In the genomic region with DNA sequence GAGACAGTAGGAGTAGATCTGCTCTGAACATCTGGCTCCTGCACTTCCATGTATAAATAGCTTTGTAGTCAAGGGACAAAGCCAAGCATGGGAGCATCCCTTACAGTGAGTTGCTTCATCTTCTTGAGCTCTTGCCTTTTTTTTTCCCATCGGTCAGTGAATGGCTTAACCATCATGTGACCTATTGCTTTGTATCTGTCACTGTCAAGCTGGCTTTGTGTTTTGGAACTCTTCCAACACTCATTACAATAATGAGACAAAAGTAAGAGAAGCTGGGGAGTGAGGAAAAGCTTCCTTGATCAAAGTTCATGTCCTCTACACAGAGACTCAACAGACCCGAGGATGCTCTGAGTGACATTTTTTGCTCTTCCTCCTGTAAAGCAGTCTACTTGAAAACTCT, we compare ENCODE assay signal across 18 mouse cellular contexts.
"Had no signal": no experiment of that assay in that cellular context is flagged by ENCODE, and none has a peak within 500 bp of the region (broad histone marks: within the 10 kb centered on the region; RNA-seq: fewer than 3 reads in every experiment).

No protein-coding gene starts in this region.

- H3K4me3 ChIP-seq: layer of hippocampus, adult 2 months; limb, embryonic 10.5 days; limb, embryonic 13.5 days; liver, embryonic 12.5 days; liver, embryonic 15.5 days; myocyte; neural tube, embryonic 13.5 days; stomach, embryonic 15.5 days had no signal

- ATAC-seq: intestine, postnatal 0 days; liver, embryonic 12.5 days had no signal

- H3K27ac ChIP-seq: kidney, postnatal 0 days; limb, embryonic 10.5 days; limb, embryonic 13.5 days; liver, embryonic 12.5 days; liver, embryonic 15.5 days; neural tube, embryonic 13.5 days; stomach, embryonic 15.5 days had no signal

- H3K4me1 ChIP-seq: limb, embryonic 10.5 days; liver, embryonic 12.5 days; liver, embryonic 15.5 days; neural tube, embryonic 13.5 days; stomach, embryonic 15.5 days had no signal

- H3K27me3 ChIP-seq: limb, embryonic 13.5 days; liver, embryonic 12.5 days; liver, embryonic 15.5 days; neural tube, embryonic 13.5 days; stomach, embryonic 15.5 days had no signal

- H3K36me3 ChIP-seq: limb, embryonic 10.5 days; limb, embryonic 13.5 days; liver, embryonic 12.5 days; liver, embryonic 15.5 days; neural tube, embryonic 13.5 days; stomach, embryonic 15.5 days had no signal

- H3K9me3 ChIP-seq: limb, embryonic 10.5 days; limb, embryonic 13.5 days; liver, embryonic 12.5 days; liver, embryonic 15.5 days; neural tube, embryonic 13.5 days; stomach, embryonic 15.5 days had no signal

- DNase-seq: kidney, postnatal 25 days; liver; lung, adult 18-20 months; right cerebral cortex, postnatal 14 days; spleen, adult 18-20 months; thymus, adult 18-20 months; thymus, postnatal 36 days had no signal

- H3K4me2 ChIP-seq: limb, embryonic 13.5 days; liver, embryonic 12.5 days; liver, embryonic 15.5 days; midbrain, embryonic 11.5 days; neural tube, embryonic 13.5 days; stomach, embryonic 15.5 days had no signal

- H3K9ac ChIP-seq: limb, embryonic 13.5 days; liver, embryonic 12.5 days; liver, embryonic 15.5 days; neural tube, embryonic 13.5 days; stomach, embryonic 15.5 days had no signal
